Mouse (Mus musculus) stomach, postnatal 0 days (tissue): ENCODE data around the gene Gck. TPM values are rescaled to one million over a fixed set of nuclear protein-coding genes. Genes with fewer than 3 reads are reported as not detected.

Experiments used
- ATAC-seq: fragments of 200-750 bp; cut with Nextera tagmentation; 2 replicates; pipeline ENCODE4 v1.8.0; 2017; ENCODE audit not compliant: low FRiP score, low TSS enrichment
- DNase-seq: peaks from one replicate; pipeline ENCODE4 v3.0.0-alpha.2; 2016; ENCODE audit warnings: low spot score
- H3K27ac ChIP-seq: fragments of 300-500 bp; sonication (generic); replicated peaks from 2 replicates; pipeline ENCODE4 v1.5.1; 2014; ENCODE audit warnings: mild to moderate bottlenecking, control low read depth
- H3K27me3 ChIP-seq: fragments of 300-500 bp; sonication (generic); 2 replicates; pipeline ENCODE4 v1.6.1; 2014; ENCODE audit warnings: low read length; ENCODE audit not compliant: control insufficient read depth, insufficient read depth
- H3K36me3 ChIP-seq: fragments of 300-500 bp; sonication (generic); 2 replicates; pipeline ENCODE4 v1.6.1; 2014; ENCODE audit warnings: low read length, mixed read lengths; ENCODE audit not compliant: control insufficient read depth, insufficient read depth
- H3K4me1 ChIP-seq: fragments of 300-500 bp; sonication (generic); replicated peaks from 2 replicates; pipeline ENCODE4 v1.6.1; 2014; ENCODE audit warnings: antibody characterized with exemption; ENCODE audit not compliant: control insufficient read depth, insufficient read depth
- H3K4me2 ChIP-seq: fragments of 300-500 bp; sonication (generic); replicated peaks from 2 replicates; pipeline ENCODE4 v1.6.1; 2014; ENCODE audit warnings: low read depth, mild to moderate bottlenecking, control low read depth, moderate library complexity
- H3K4me3 ChIP-seq: fragments of 300-500 bp; sonication (generic); 2 replicates; pipeline ENCODE4 v1.5.1; 2014; ENCODE audit warnings: low read depth, low read length, control low read depth
- H3K9ac ChIP-seq: fragments of 300-500 bp; sonication (generic); 2 replicates; pipeline ENCODE4 v1.6.1; 2014; ENCODE audit warnings: mild to moderate bottlenecking, low read length, control low read depth, mixed read lengths
- H3K9me3 ChIP-seq: fragments of 300-500 bp; sonication (generic); 2 replicates; pipeline ENCODE4 v1.6.1; 2016; ENCODE audit warnings: low read length; ENCODE audit not compliant: control insufficient read depth
- CTCF ChIP-seq: IDR thresholded peaks from 2 replicates; pipeline ENCODE4 v1.5.1; 2016; ENCODE audit warnings: antibody characterized with exemption, low read depth, mild to moderate bottlenecking, moderate library complexity
- EP300 ChIP-seq: optimal IDR thresholded peaks from 2 replicates; pipeline ENCODE3; 2016; ENCODE audit warnings: antibody characterized with exemption
- WGBS: fragments of 180-500 bp; shearing (Covaris S2); extraction: QIAGEN DNeasy Blood & Tissue Kit; methylation state at CpG from one replicate; pipeline ENCODE4 v1.1.7; 2014; 5-methylcytosine and 5-hydroxymethylcytosine counted together
- polyA plus RNA-seq: library from polyadenylated mRNA; unstranded; fragments of >200 nt; fragmentation: Nextera tagmentation; extraction: Ambion mirVana; gene quantifications from 2 replicates; pipeline ENCODE4 v1.2.1, GENCODE M21; 2015

Gene Gck
- polyA plus RNA-seq, 1 experiment from 2014 or later: 1.9 TPM

GRCm38 (mm10) chr11:5851021-5851736 is 98.7 kb downstream of the Gck start:
- DNase-seq: no peak
- H3K27ac ChIP-seq: no peak overlapping the region
- WGBS: 43% methylated on average over 4 of the region's 4 CpGs
- no peaks in the 10 kb centered on the region for H3K27me3 ChIP-seq
- no peak overlapping the region for H3K4me2 ChIP-seq
- no peaks in the 10 kb centered on the region for H3K4me1 ChIP-seq
- TF ChIP-seq CTCF: no peak
- TF ChIP-seq EP300: no peak
- H3K36me3 ChIP-seq: no peaks in the 10 kb centered on the region
- ATAC-seq: no peak
- no peak overlapping the region for H3K9ac ChIP-seq
- H3K9me3 ChIP-seq: no peaks in the 10 kb centered on the region
- no peak overlapping the region for H3K4me3 ChIP-seq

Other genes starting within 250 kb of the Gck start
- 219 and 225 TPM in 2 replicates for gene Mrps24, start 234.4 kb downstream of the Gck start, polyA plus RNA-seq
- 14.1 and 15.4 TPM in 2 replicates for gene Urgcp, start 187.7 kb downstream of the Gck start, polyA plus RNA-seq
- gene Dbnl, start 161.6 kb downstream of the Gck start, polyA plus RNA-seq: 99.8 and 104 TPM in 2 replicates
- 2.8 and 3.9 TPM in 2 replicates for gene Pgam2, start 146.3 kb downstream of the Gck start, polyA plus RNA-seq
- 5.7 and 6.3 TPM in 2 replicates for gene Polm, start 112.1 kb downstream of the Gck start, polyA plus RNA-seq
- gene Aebp1, start 88.1 kb downstream of the Gck start, polyA plus RNA-seq: 19.6 and 21.9 TPM in 2 replicates
- gene Pold2, start 71.8 kb downstream of the Gck start, polyA plus RNA-seq: 49.3 and 51.1 TPM in 2 replicates
- gene Myl7, start 51.3 kb downstream of the Gck start, polyA plus RNA-seq: 147 and 150 TPM in 2 replicates
- gene Ykt6, start 5.6 kb upstream of the Gck start, polyA plus RNA-seq: 47.0 and 47.7 TPM in 2 replicates
- 4.0 and 4.2 TPM in 2 replicates for gene Camk2b, start 116.3 kb upstream of the Gck start, polyA plus RNA-seq
- gene A730071L15Rik, start 249.9 kb upstream of the Gck start, polyA plus RNA-seq: 0.27 and 0.33 TPM in 2 replicates